Mouse (Mus musculus) 3134 (cell line): ENCODE measurements around the gene Sde2.

Experiments
- DNase-seq: peaks from one replicate; pipeline ENCODE4 v3.0.0-alpha.2; 2011; ENCODE audit warnings: low spot score; ENCODE audit not compliant: insufficient read length; ENCODE audit errors: extremely low read depth

Sde2 gene

GRCm38 (mm10) chr1:180917053-180917452 is 66.1 kb downstream of the Sde2 start:
- DNase-seq = peak; percentile 32
